Mouse (Mus musculus): ENCODE data around the gene Phlda3. TPM values are rescaled to one million over a fixed set of nuclear protein-coding genes. Genes with fewer than 3 reads are reported as not detected.

Gene Phlda3
- polyA plus RNA-seq, 1 experiment from 2014 or later = 22.0 TPM

DNA sequence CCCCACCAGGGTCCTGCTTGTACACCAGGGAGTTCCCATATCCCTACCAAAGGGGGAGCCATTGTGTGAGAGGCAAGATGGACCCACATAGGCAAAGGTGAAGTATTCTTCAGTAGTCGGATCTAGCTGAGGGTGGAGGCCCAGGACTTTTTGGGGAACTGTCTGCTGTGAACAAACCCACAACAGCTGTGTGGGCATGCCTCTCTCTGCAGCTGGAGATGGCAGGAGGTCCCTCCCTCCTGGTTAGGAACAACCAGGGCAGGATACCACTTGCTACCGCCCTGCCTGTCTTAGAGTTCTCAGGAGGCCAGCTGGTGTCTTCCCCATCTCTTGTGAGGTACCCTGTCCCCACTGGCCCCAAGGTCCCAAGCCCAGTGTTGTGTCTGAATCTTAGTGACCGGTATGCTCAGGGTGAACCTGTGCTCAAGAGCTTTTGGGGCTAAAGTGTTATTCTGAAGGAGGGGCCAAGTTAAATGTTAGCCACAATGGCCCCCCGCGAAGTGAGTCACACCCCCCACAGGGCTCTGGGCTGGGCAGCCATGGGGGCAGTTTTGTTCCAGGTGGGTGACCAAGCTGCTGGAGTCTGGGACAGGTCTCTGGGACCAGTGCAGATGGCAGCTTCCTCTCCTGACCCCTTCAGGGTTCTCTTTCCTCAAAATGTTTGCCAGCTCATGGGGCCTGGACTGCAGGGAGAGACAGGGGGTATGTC lies 47.9 kb downstream of the Phlda3 start:
- Histone ChIP-seq H3K27me3 (replicated peaks; ENCODE audit: control insufficient read depth, insufficient read depth, low read length) (no peaks in the 10 kb centered on the region), H3K27ac (ENCODE audit: low read depth, low read length) (peak overlapping the region; percentile 89), H3K9ac (ENCODE audit: low read depth, low read length) (0 out of 2 replicates have a peak overlapping the region, but pooled peaks have one; percentile 3), H3K4me3 (ENCODE audit: low read depth, low read length) (no peak overlapping the region), H3K4me1 (replicated peaks; ENCODE audit: control insufficient read depth, insufficient read depth, low read length) (peaks cover 34% of the 10 kb centered on the region), H3K4me2 (replicated peaks; ENCODE audit: low read depth) (no peak overlapping the region), H3K36me3 (ENCODE audit: control insufficient read depth, insufficient read depth) (no peaks in the 10 kb centered on the region), H3K9me3 (ENCODE audit: control insufficient read depth) (no peaks in the 10 kb centered on the region)
- WGBS = 63% methylated on average over 5 of the region's 5 CpGs
- ATAC-seq = no peak
- TF ChIP-seq CTCF (IDR thresholded peaks at IDR 0.05; ENCODE audit: low read depth) = peak; percentile 39

DNA sequence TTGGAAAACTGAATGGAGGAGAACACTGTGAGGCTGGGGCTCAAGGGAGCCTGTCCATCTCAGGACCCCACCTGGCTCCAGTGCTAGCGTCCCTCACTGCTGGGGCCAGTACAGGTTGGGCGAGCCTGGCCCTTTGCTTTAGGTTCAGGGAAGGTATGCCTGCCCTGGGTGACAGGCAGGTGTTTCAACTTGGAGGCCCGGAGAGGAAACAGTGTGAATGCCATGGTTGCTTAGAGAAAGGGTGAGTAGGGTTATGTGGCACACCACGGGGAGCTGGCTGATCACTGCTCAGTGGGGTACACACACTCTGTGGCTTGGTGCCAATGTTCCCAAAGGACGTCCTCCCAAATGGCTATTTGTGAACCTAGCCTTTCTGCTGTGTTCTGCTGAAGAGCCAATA lies 48.6 kb downstream of the Phlda3 start:
- peaks cover 31% of the 10 kb centered on the region for H3K4me1 ChIP-seq (replicated peaks; ENCODE audit: control insufficient read depth, insufficient read depth, low read length)
- H3K27me3 ChIP-seq (replicated peaks; ENCODE audit: control insufficient read depth, insufficient read depth, low read length) = no peaks in the 10 kb centered on the region
- H3K9ac ChIP-seq (ENCODE audit: low read depth, low read length) = 0 out of 2 replicates have a peak overlapping the region, but pooled peaks have one; percentile 3
- peak overlapping the region; percentile 89 for H3K27ac ChIP-seq (ENCODE audit: low read depth, low read length)
- H3K36me3 ChIP-seq (ENCODE audit: control insufficient read depth, insufficient read depth) = no peaks in the 10 kb centered on the region
- ATAC-seq = no peak
- H3K4me2 ChIP-seq (replicated peaks; ENCODE audit: low read depth) = no peak overlapping the region
- no peak overlapping the region for H3K4me3 ChIP-seq (ENCODE audit: low read depth, low read length)
- WGBS = 58% methylated on average over 5 of the region's 5 CpGs
- no peak for TF ChIP-seq CTCF (IDR thresholded peaks at IDR 0.05; ENCODE audit: low read depth)
- no peaks in the 10 kb centered on the region for H3K9me3 ChIP-seq (ENCODE audit: control insufficient read depth)

DNA sequence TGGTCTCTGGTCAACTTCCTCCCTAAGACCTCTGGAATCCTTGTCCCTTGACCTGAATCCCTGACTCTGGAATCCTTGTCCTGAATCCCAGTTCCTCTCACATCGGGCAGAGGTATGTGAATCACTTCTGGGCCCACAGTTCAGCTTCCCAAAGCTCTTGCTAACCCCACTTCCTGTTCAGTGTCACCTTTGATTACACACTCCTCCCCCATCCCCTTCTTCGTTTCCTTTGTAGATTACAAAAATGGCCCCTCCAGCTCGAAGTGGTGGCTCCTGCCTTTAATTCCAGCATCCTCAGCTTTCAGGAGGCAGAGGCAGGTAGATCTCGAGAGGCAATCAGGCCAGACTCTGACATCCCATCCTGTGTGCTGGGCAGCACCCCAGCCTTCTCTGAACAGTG lies 51.7 kb downstream of the Phlda3 start:
- no peaks in the 10 kb centered on the region for H3K36me3 ChIP-seq (ENCODE audit: control insufficient read depth, insufficient read depth)
- no peak for ATAC-seq
- H3K9me3 ChIP-seq (ENCODE audit: control insufficient read depth) = no peaks in the 10 kb centered on the region
- H3K27me3 ChIP-seq (replicated peaks; ENCODE audit: control insufficient read depth, insufficient read depth, low read length) = no peaks in the 10 kb centered on the region
- peak overlapping the region; percentile 65; the same call in 1 of the 2 replicates for H3K4me3 ChIP-seq (ENCODE audit: low read depth, low read length)
- TF ChIP-seq CTCF (IDR thresholded peaks at IDR 0.05; ENCODE audit: low read depth) = no peak
- H3K27ac ChIP-seq (ENCODE audit: low read depth, low read length) = no peak overlapping the region
- H3K4me2 ChIP-seq (replicated peaks; ENCODE audit: low read depth) = peak overlapping the region; percentile 80; the same call in 1 of the 2 replicates
- H3K9ac ChIP-seq (ENCODE audit: low read depth, low read length) = no peak overlapping the region
- 33% methylated on average over 4 of the region's 4 CpGs for WGBS
- H3K4me1 ChIP-seq (replicated peaks; ENCODE audit: control insufficient read depth, insufficient read depth, low read length) = peaks cover 20% of the 10 kb centered on the region

DNA sequence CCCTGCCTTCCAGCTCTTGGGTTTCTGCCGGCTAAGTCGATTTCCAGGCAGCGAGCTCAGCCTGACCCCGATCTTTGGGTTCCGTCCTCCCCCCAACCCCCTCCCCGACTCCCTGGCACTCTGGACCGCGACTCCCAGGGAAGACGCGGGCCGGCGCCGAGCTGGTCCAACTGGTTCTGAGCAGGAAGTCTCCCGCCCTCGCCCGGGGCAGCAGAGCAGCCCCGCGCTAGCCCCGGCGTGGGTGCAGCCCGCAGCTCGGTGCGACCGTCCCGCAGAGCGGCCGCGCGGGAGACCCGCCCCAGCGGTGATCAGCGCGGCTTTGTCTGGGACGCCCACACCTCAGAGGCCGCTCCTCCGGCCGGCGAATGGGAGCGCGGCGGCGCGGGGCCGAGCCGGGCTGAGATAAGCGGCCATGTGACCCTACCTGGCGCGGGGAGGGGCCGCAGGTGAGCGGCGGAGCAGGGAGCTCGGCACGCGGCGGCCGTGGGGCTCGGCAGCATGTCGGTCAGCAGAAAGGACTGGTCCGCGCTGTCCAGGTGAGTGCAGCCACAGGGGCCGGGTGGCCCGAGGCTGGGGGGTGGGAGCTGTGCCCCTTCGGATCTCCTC lies 52.7 kb downstream of the Phlda3 start, which contains the start of gene Lad1:
Gene Lad1 (plus strand): TSS at position 118 of the 606 bp plus-strand sequence.
- H3K9me3 ChIP-seq (ENCODE audit: control insufficient read depth) = no peaks in the 10 kb centered on the region
- peaks cover 12% of the 10 kb centered on the region for H3K4me1 ChIP-seq (replicated peaks; ENCODE audit: control insufficient read depth, insufficient read depth, low read length)
- H3K4me3 ChIP-seq (ENCODE audit: low read depth, low read length) = peak within 1 kb of the TSS; percentile 65
- ATAC-seq = peak; percentile 72
- H3K36me3 ChIP-seq (ENCODE audit: control insufficient read depth, insufficient read depth) = no peaks in the 10 kb centered on the region
- H3K4me2 ChIP-seq (replicated peaks; ENCODE audit: low read depth) = peak within 1 kb of the TSS; percentile 80
- no peak for TF ChIP-seq CTCF (IDR thresholded peaks at IDR 0.05; ENCODE audit: low read depth)
- peak within 1 kb of the TSS; percentile 95 for H3K27ac ChIP-seq (ENCODE audit: low read depth, low read length)
- under 1% methylated on average over 63 of the region's 63 CpGs for WGBS
- H3K9ac ChIP-seq (ENCODE audit: low read depth, low read length) = peak within 1 kb of the TSS; percentile 83
- H3K27me3 ChIP-seq (replicated peaks; ENCODE audit: control insufficient read depth, insufficient read depth, low read length) = no peaks in the 10 kb centered on the region

Other genes with a start within 250 kb of the Phlda3 start
- gene Nav1, start 158.8 kb upstream of the Phlda3 start, polyA plus RNA-seq (2015; fragmentation: Nextera tagmentation; extraction: Ambion mirVana) = 3.4 and 5.4 TPM in 2 replicates
- 284 and 285 TPM in 2 replicates for gene Csrp1, start 46.1 kb upstream of the Phlda3 start, polyA plus RNA-seq (2015; fragmentation: Nextera tagmentation; extraction: Ambion mirVana)
- gene Tnni1, start 13.3 kb downstream of the Phlda3 start, polyA plus RNA-seq (2015; fragmentation: Nextera tagmentation; extraction: Ambion mirVana) = 3.1 and 4.1 TPM in 2 replicates
- gene Lad1, start 52.5 kb downstream of the Phlda3 start, polyA plus RNA-seq (2015; fragmentation: Nextera tagmentation; extraction: Ambion mirVana) = 208 and 224 TPM in 2 replicates
- gene Tnnt2, start 70.2 kb downstream of the Phlda3 start, polyA plus RNA-seq (2015; fragmentation: Nextera tagmentation; extraction: Ambion mirVana) = 56.8 and 73.9 TPM in 2 replicates
- 0.03 and 0.07 TPM in 2 replicates for gene Pkp1, start 153.1 kb downstream of the Phlda3 start, polyA plus RNA-seq (2015; fragmentation: Nextera tagmentation; extraction: Ambion mirVana)
- gene Igfn1, start 240.2 kb downstream of the Phlda3 start, polyA plus RNA-seq (2015; fragmentation: Nextera tagmentation; extraction: Ambion mirVana) = 0.03 and 0.09 TPM in 2 replicates
- gene Tmem9, start 242.0 kb downstream of the Phlda3 start, polyA plus RNA-seq (2015; fragmentation: Nextera tagmentation; extraction: Ambion mirVana) = 212 and 237 TPM in 2 replicates

Data from intestine, postnatal 0 days (tissue).